Mouse (Mus musculus): ENCODE measurements at regions not wholly inside any gene's neighbourhood (a gene's known extent, or its start where the extent isn't known, plus 50 kb on each side); places are given as distances from the start of the nearest gene placed in this dataset.

DNA sequence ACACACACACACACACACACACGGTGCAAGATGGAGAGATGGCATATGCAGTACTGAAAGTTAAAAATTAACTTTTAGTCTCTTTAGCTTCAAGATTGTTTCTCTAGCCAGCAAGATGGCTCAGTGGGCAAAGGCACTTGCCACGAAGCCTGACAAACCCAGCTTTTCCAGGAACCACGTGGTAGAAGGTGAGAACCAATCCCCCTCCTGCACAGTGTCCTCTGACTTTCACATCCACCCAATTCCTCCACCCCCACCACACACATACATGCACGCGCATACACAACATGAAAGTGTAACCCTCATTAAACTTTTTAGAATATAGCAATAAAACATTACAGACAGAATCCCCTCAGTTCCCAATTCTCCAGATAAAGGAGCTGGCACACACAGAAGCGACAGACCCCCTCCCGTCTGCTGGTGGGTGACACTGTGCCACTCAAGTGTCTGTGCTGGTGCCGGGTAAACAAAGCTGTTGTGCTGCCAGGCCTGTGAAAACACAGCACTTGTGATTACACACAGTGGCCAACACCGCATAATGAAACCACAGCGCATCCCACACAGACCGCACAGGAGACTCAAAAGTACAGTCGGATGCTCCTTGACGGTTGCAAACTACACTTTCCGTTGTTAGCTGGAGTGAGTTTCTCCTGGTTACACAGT, 82.9 kb upstream of the Elac2 start:
- no peak for ATAC-seq (ENCODE audit: insufficient number of reproducible peaks, low FRiP score, low TSS enrichment)

DNA sequence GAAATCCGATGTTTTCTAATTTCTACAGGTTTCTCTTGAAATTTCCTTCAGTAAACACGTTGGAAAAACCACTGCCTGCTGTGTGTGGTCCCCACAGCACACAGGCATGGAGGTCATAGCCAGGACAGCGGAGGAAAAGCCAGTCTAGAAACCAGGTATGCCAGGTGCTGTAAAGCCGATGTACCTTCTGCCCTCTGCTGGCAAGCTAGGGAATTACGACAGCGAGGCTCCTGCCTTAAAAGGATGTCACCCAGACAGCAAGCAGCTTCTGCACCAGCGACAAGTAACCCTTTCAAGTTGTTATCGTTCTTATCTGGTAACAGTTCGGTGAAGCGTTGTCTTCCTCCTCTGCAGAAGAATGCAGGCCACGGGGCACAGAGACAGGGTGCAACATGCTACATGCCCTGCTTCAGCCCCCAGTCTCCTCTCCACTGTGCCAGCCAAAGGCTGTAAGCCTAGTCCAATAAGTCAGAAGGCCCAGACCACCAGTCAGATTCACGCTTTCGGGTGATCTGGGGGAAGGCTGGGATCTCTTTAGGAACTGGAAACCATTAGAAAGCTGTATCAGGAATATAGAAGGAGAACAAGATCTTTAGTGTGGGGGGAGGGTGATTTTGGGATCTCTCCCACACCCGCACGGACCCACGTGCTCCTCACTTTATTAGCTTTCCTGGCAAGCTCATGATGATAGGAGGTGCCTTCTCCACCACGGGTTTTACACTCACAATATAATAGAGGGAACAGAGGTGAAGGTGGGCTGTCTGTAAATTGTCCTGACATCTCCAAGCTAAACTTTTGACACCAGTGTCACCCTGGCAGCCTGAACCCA, 79.9 kb upstream of the Elac2 start:
- ATAC-seq (ENCODE audit: insufficient number of reproducible peaks, low FRiP score, low TSS enrichment) = no peak; the same call in 1 of the 2 replicates

DNA sequence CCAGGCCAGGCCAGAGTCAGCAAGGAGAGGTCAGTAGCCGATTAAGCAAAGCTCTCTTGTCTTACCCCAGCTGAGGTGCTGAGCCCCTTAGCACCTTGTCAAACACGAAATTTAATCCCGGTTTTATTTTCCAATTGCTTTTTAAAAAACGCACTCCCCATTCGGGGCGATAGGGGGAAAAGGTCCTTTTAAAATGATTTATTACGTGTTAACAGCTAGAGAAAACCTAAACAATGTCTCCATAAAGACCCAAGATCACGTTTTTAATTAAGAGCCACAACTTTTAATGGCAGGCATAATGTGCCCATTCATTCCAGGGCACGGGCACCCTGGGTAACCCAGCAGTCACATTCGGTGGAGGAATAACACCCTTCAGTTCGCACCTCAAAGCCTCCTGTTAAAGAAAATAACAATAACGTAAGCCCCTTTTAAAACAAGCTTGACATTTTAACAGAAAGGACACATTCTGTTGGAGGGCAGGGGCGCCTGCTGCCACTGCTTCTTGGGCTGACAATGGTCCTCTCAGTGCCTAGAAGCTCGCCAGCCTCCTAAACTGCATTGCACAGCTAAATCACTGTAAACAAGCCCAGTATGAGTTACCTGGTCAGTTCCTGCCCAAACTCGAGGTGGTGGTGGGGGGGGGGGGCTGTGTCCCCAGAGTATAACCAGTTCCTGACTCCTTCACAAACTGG, 79.1 kb upstream of the Elac2 start:
- no peak for ATAC-seq (ENCODE audit: insufficient number of reproducible peaks, low FRiP score, low TSS enrichment)

DNA sequence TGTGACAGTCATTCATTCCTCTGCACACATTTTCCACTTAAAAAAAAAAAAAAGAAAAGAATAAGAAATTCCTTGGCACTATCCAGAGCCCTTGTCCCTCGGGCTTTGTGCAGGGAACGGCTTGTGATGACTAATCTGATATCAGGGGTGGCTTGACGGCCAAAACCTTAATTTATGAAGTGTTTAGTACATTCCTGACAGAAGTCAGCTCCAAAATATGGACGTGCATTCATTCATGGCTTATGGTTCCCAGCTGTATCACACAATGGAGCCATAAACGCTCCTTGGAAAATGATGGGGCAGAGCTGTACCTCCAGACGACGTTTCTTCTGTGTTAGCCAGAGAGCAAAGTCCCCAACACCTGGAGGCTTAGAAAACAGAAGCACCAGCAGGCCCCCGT, 62.1 kb upstream of the Elac2 start:
- ATAC-seq (ENCODE audit: insufficient number of reproducible peaks, low FRiP score, low TSS enrichment) = no peak

DNA sequence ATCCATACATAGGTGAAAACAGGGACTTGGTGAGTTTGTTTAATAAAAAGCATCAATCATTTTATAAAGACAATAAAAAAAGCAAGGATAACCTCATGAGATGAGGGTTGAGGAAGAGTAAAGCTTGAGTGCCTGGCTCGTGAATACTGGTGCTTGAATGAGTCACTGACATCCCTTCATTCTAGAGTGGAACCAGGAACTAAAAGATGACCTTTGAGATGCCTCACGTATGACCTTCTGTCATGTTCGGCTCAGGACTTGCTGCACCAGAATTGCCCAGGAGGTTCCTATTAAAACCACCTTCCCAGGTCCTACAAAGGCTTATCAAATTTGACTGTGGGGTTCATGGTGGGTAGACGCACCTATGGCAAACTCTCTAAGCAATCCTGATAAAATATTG, 61.5 kb upstream of the Elac2 start:
- ATAC-seq (ENCODE audit: insufficient number of reproducible peaks, low FRiP score, low TSS enrichment) = no peak

DNA sequence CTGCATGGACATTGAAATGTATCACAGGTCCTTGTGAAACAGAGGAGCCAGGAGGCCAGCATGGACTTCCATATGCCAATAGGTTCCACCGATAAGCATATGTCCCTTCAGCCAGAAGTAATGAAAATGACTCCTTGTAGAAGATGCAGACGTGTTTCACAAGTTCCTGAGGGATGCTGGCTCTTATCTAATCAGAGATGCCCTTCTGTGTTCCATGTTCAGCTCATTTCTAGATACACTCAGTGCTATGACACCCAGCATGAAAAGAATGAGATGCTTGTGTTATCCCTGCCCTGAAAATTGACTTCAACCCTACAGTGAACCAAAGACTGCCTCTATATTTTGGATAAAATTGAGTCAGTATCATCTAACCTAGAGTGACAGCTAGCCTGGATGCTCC, 53.8 kb upstream of the Elac2 start:
- no peak for ATAC-seq (ENCODE audit: insufficient number of reproducible peaks, low FRiP score, low TSS enrichment)

DNA sequence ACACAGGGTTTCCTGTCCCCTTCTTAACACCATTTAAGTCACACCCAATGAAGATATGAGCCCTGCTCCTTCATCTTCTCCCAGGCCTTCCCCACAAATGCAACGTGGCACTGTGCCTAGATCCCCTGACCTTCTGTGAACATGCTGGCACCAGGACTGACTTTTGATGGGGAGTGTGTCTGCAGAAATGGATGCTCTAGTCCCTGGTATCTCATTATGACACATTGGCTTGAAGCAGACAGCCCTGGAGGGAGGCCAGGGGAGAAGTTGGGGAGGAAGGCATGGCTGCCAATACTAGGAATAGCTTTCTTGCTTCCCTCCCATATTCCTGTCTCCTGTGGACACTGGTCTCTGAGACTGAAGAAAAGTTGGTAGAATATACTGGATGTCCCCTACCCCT, 52.9 kb upstream of the Elac2 start:
- ATAC-seq (ENCODE audit: insufficient number of reproducible peaks, low FRiP score, low TSS enrichment) = no peak
